Mouse (Mus musculus) hematopoietic stem cell, adult 5-6 weeks (primary cell): ENCODE results near the gene Pign. TPM values are rescaled to one million over a fixed set of nuclear protein-coding genes. Genes with fewer than 3 reads are reported as not detected.

Experiments used
- ATAC-seq, 2 experiments: fragments of 125-278 bp in 1 of 2; replicated peaks in 1 of 2; 2 replicates each; pipeline ENCODE4 v1.8.0; 2016 to 2017; ENCODE audit warnings: inconsistent platforms in 2 of 2, mild to moderate bottlenecking in 2 of 2, moderate number of reproducible peaks in 2 of 2, low read depth in 1 of 2, moderate TSS enrichment in 1 of 2; ENCODE audit not compliant: low FRiP score in 2 of 2, poor library complexity in 2 of 2, severe bottlenecking in 2 of 2, insufficient read depth in 1 of 2, low TSS enrichment in 1 of 2
- total RNA-seq: library from RNA; stranded (forward); fragments of 172-1452, 232-1000 nt; gene quantifications from 2 replicates; pipeline ENCODE4 v1.2.3, GENCODE M21; 2017

Pign gene
- 40.1 and 54.5 TPM in 2 replicates for total RNA-seq

DNA sequence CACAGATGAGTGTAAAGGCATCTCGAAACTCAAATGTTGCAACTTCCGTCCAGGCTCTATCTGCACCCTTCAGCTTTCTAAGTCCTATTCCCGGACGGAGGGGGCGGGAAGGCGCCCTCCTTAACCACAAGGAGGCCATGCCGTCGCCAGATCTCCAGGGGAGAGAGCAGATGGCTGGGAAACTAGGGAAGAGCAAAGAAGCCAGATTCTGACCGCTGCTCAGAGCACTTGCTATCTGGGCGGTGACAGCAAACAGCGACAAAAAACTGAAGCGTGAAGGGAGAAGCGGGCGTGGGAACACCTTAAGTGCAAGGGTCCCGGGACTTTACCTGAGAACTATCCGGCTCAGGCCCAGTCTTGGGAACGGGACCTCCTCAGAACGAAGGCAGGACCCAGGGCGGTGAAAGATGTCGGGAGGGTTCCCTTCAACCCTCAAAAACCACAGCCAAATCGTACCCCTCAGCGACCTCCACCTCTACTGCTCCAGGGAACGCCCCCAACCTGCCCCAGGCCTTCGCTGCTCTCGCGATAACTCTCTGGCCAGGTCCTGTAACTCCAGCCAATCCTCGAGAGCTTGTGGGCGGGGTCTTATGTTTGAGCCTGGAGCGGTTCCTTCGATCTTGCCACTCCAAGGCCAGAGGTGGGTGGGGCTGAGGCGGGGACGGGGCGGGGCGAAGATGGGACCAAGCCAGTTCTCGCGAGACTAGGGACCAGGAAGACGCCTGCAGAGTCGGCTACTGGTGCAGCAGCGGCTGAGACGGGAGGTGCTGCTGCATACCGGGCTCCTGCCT is at the start of gene Pign, which contains the start of gene Relch:
TSS of gene Pign (minus strand) at position 507 of the 791 bp plus-strand sequence.
TSS of gene Relch (plus strand) at position 691 of the 791 bp plus-strand sequence.
- peak; percentile 95 to 96 for ATAC-seq

- ATAC-seq = no peak
Observed at GRCm38 (mm10) chr1:105712822-105713221, 49.3 kb upstream of the Pign start.

- no peak for ATAC-seq
Observed at GRCm38 (mm10) chr1:105711227-105711626, 47.8 kb upstream of the Pign start.

GRCm38 (mm10) chr1:105709415-105709814 is 45.9 kb upstream of the Pign start:
- ATAC-seq = no peak

GRCm38 (mm10) chr1:105700984-105701530 is 37.6 kb upstream of the Pign start:
- ATAC-seq = no peak

GRCm38 (mm10) chr1:105695581-105695980 is 32.1 kb upstream of the Pign start:
- ATAC-seq = no peak

DNA sequence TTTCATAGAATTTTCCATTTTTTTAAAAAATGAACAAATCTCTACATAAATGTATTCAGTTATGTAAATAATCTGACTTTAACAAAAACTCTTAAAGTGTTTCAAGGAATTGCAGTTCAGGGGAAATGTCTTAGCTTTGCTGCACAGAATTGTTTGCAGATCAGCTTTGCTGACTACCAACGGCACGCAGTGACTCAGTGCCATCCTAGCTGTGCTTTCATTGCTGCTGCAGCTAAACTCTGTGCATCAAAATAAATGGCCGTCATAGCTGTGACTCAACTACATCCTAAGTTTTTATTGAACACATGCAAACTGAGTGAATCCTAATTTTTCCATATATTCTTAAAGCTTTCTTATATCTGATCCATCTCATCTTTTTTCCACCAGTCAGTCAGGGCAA is 22.0 kb upstream of the Pign start:
- ATAC-seq = no peak

DNA sequence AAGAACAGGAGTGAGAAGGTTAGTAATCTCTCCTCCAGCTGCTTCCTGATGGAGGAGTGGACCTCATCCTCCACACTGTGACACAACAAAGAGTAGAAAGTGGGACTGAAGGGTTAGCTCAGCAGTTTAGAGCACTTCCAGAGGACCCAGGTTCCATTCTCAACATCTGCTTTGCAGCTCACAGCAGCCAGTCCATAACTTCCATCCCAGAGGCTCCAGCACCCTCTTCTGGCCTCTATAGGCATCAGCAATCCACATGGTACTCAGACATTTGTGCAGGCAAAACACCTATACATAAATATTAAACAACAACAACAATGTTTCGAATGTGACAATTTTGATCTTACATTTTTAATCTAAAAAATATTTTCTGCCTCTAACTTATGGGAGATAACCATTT is 17.1 kb upstream of the Pign start:
- ATAC-seq = peak; percentile 66 to 82; a peak in 3 of 4 replicates

DNA sequence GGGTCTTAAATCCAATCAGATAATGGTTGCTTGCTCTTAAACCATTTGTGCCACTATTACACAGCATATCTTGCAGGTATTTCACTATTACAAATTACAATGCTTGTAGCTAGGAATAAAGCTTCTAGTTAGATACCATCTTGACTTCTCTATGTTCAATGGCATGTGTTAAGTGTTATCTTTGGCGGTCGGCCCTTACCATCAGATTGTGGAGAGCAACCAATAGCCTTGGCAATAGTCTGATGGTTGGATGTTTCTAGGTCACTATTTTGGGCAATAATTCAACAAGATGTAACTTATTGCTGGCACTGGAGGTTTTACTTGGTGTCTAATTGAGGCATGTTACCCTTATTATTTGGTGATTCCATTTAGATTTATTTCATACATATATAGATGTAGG is 11.3 kb upstream of the Pign start:
- ATAC-seq = no peak

DNA sequence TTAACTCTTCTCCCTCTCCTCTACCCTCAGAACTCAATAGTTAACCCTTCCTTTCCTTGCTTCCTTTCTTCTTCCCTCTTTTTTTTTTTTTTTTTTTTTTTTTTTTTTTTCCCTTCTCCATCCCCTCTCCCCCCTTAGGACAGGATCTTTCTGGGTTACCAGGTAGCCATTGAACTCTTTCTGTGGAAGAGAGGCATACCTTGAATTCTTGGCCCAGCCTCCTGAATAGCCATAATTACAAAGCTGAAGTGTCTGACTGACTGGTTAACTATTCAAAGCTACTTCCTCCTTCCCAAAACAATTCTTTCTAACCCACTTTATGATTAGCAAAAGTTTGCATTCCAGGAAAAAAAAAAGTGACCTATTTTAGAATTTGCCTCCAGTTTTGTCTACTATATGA is 6.2 kb upstream of the Pign start:
- ATAC-seq = no peak

DNA sequence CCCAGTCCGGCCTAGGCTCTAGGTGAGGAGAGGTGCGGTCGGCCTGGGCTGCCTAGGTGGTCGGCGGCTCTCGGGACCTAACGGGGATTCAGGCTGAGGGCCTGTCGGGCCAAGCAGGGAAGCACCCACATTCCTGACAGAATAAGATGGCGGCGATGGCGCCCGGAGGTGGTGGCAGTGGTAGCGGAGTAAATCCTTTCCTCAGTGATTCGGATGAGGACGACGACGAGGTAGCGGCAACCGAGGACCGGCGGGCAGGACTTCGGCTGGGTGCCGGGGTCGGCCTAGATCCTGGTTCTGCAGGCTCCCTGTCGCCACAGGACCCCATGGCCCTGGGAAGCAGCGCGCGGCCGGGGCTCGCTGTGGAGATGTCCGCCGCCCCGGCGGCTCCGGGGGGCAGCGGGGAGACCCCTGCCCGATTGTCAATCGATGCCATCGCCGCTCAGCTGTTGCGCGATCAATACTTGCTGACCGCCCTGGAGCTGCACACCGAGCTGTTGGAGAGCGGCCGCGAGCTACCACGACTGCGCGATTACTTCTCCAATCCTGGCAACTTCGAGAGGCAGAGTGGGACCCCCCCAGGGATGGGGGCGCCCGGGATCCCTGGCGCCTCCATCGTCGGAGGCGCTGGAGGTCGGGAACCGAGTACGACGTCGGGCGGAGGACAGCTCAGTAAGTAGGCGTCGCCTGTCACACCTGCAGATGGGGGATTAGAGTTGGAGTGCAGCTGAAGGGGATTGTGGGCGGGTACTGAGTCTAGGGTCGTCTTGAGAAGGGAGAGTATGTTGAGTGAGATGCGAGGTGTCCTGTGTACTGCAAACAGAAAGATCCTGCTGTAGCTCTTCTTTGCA is 710 bp upstream of the Pign start:
- no peak for ATAC-seq

DNA sequence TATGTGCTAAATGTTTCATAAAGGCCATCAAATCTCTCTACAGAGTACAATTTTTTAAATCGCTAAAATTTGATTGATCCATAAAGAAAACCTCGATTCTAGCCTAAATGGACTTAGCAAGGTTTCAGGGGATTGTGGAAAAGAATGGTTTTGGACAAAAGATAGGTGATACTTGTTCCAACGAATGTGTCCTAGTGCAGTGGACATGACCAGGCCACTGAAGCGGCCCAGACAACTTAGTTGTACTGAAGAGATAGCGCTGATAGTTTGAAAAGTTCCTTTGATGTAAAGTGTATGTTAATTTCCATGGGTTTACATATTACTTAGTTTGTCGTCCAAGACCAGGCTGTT is 682 bp downstream of the Pign start:
- ATAC-seq = no peak

DNA sequence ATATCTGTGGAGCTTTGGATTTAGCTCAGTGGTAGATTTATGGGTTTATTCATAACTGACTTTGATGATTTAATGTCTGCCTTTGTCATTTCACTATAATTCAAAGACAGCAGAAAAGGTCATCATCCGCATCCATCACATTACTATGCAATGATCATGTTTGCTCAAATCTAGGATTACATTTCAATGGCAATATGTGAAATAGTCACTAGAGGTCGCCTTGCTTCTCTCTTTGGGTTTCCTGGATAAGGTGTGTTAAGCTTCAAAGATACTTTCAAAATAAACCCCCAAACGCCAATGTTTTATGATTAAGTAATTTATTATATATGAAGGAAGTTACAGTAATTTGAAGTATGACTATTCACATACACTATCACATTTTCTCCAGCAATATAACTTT is 3.5 kb downstream of the Pign start:
- no peak for ATAC-seq

DNA sequence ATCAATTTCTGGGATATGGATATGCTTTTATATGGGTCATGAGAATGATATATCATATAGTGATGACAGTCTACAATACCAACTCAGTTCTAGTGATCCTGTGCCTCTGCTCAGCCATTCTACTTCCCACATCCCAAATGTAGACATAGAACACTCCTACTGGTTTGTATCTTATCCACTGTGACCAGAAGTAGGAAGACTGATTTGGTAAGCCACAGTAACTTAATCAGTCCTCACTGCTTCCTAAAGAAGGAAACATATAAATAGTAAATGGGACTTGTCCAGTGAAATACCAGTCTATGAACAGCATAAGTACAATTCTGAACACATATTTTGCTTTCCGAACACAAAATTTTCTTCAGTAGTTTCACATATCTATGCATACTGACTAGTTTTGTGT is 9.5 kb downstream of the Pign start:
- no peak for ATAC-seq

- ATAC-seq = no peak
Observed at GRCm38 (mm10) chr1:105650650-105651049, 12.8 kb downstream of the Pign start.

DNA sequence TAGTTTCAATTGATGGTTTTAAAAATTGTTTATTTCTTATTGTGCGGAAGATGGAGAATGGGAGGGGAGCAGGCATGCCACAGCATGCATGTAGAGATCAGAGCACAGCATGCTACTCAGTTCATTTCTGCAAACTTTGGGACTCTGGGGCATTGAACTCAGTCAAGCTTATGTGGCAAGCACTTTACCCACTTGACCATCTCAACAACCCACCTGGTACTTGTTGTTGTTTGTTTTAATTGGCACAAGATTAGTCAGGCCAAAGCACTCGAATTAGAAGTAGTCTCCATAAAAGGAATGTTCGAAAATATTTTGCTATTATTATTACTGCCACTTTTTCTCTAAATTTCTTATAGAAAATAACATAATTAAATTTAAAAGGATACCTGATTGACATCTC is 19.4 kb downstream of the Pign start:
- ATAC-seq = no peak

GRCm38 (mm10) chr1:105630481-105630880 is 33.0 kb downstream of the Pign start:
- ATAC-seq = peak; percentile 36 to 46; a peak in 3 of 4 replicates

DNA sequence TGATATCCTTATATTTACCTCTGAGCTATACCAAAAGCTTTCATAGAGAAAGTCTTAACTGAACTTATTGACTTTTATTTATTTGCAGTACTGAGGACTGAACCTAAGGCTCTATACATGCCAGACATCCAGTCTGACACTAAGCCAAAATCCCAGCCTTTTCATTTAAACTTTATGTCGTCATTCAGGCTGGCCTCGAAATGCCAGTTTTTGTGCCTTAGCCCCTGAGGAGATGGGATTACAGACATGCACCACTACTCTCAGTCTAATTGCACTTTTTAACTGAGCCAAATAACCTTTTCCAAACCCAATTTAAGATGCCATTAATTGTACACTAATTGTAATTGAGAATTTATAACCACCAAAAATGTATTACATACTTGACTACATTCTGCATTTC is 73.8 kb downstream of the Pign start:
- ATAC-seq = no peak
